Mouse (Mus musculus): ENCODE results near the gene Coro1b. TPM values are rescaled to one million over a fixed set of nuclear protein-coding genes. Genes with fewer than 3 reads are reported as not detected.

The Coro1b gene
- polyA plus RNA-seq, 1 experiment, result not detected

- Histone ChIP-seq H3K4me3 (ENCODE audit: insufficient read depth, low read depth, low read length) (peak within 1 kb of the TSS; percentile 63), H3K4me1 (ENCODE audit: control insufficient read depth, insufficient read depth, low read length) (peaks cover 8% of the 10 kb centered on the region), H3K27ac (ENCODE audit: insufficient read depth, low read depth, low read length) (peak within 1 kb of the TSS; percentile 85)
- TF ChIP-seq POLR2A (IDR thresholded peaks at IDR 0.05; ENCODE audit: insufficient read depth, low read depth, low read length) (peak; percentile 54; the same call in 1 of the 2 replicates), CTCF (IDR thresholded peaks at IDR 0.05; ENCODE audit: insufficient read depth, low read depth, low read length) (no peak)
- 5% methylated on average over 42 of the region's 42 CpGs for WGBS
Measured at GRCm38 (mm10) chr19:4162646-4163542, 14.5 kb downstream of the Coro1b start, which contains the start of gene Rps6kb2. TSS of gene Rps6kb2 (minus strand) at chr19:4163354.

- H3K4me1 ChIP-seq (ENCODE audit: control insufficient read depth, insufficient read depth, low read length), result peaks cover 8% of the 10 kb centered on the region
- H3K27ac ChIP-seq (ENCODE audit: insufficient read depth, low read depth, low read length), result peak overlapping the region; percentile 85
- WGBS, result 24% methylated on average over 4 of the region's 4 CpGs
- peak overlapping the region; percentile 63 for H3K4me3 ChIP-seq (ENCODE audit: insufficient read depth, low read depth, low read length)
- TF ChIP-seq CTCF (IDR thresholded peaks at IDR 0.05; ENCODE audit: insufficient read depth, low read depth, low read length) (no peak), POLR2A (IDR thresholded peaks at IDR 0.05; ENCODE audit: insufficient read depth, low read depth, low read length) (no peak)
Measured at GRCm38 (mm10) chr19:4163543-4163887, 15.1 kb downstream of the Coro1b start.

- WGBS, result 82% methylated on average over 3 of the region's 3 CpGs
- Histone ChIP-seq H3K4me1 (ENCODE audit: control insufficient read depth, insufficient read depth, low read length) (peaks cover 8% of the 10 kb centered on the region), H3K4me3 (ENCODE audit: insufficient read depth, low read depth, low read length) (no peak overlapping the region), H3K27ac (ENCODE audit: insufficient read depth, low read depth, low read length) (no peak overlapping the region)
- TF ChIP-seq CTCF (IDR thresholded peaks at IDR 0.05; ENCODE audit: insufficient read depth, low read depth, low read length) (no peak), POLR2A (IDR thresholded peaks at IDR 0.05; ENCODE audit: insufficient read depth, low read depth, low read length) (no peak)
Measured at GRCm38 (mm10) chr19:4164100-4164499, 15.7 kb downstream of the Coro1b start.

GRCm38 (mm10) chr19:4164721-4165120 lies 16.3 kb downstream of the Coro1b start:
- Histone ChIP-seq H3K4me3 (ENCODE audit: insufficient read depth, low read depth, low read length) (no peak overlapping the region), H3K4me1 (ENCODE audit: control insufficient read depth, insufficient read depth, low read length) (peaks cover 10% of the 10 kb centered on the region), H3K27ac (ENCODE audit: insufficient read depth, low read depth, low read length) (no peak overlapping the region)
- no peak for TF ChIP-seq CTCF (IDR thresholded peaks at IDR 0.05; ENCODE audit: insufficient read depth, low read depth, low read length)
- TF ChIP-seq POLR2A (IDR thresholded peaks at IDR 0.05; ENCODE audit: insufficient read depth, low read depth, low read length), result no peak
- WGBS, result 72% methylated on average over 2 of the region's 2 CpGs

GRCm38 (mm10) chr19:4166678-4167476 lies 18.5 kb downstream of the Coro1b start:
- TF ChIP-seq POLR2A (IDR thresholded peaks at IDR 0.05; ENCODE audit: insufficient read depth, low read depth, low read length) (no peak), CTCF (IDR thresholded peaks at IDR 0.05; ENCODE audit: insufficient read depth, low read depth, low read length) (no peak)
- no peak overlapping the region for H3K27ac ChIP-seq (ENCODE audit: insufficient read depth, low read depth, low read length)
- WGBS, result 79% methylated on average over 9 of the region's 9 CpGs
- H3K4me1 ChIP-seq (ENCODE audit: control insufficient read depth, insufficient read depth, low read length), result peaks cover 16% of the 10 kb centered on the region
- no peak overlapping the region for H3K4me3 ChIP-seq (ENCODE audit: insufficient read depth, low read depth, low read length)

GRCm38 (mm10) chr19:4169378-4169784 lies 21.0 kb downstream of the Coro1b start:
- TF ChIP-seq POLR2A (IDR thresholded peaks at IDR 0.05; ENCODE audit: insufficient read depth, low read depth, low read length) (peak; percentile 90), CTCF (IDR thresholded peaks at IDR 0.05; ENCODE audit: insufficient read depth, low read depth, low read length) (peak; percentile 76)
- H3K4me3 ChIP-seq (ENCODE audit: insufficient read depth, low read depth, low read length), result peak overlapping the region; percentile 67
- peak overlapping the region; percentile 88 for H3K27ac ChIP-seq (ENCODE audit: insufficient read depth, low read depth, low read length)
- H3K4me1 ChIP-seq (ENCODE audit: control insufficient read depth, insufficient read depth, low read length), result peaks cover 7% of the 10 kb centered on the region
- under 1% methylated on average over 43 of the region's 43 CpGs for WGBS

- WGBS, result 4% methylated on average over 27 of the region's 27 CpGs
- H3K27ac ChIP-seq (ENCODE audit: insufficient read depth, low read depth, low read length), result peak overlapping the region; percentile 88
- peak overlapping the region; percentile 67 for H3K4me3 ChIP-seq (ENCODE audit: insufficient read depth, low read depth, low read length)
- H3K4me1 ChIP-seq (ENCODE audit: control insufficient read depth, insufficient read depth, low read length), result peaks cover 7% of the 10 kb centered on the region
- TF ChIP-seq CTCF (IDR thresholded peaks at IDR 0.05; ENCODE audit: insufficient read depth, low read depth, low read length), result no peak; the same call in 1 of the 2 replicates
- TF ChIP-seq POLR2A (IDR thresholded peaks at IDR 0.05; ENCODE audit: insufficient read depth, low read depth, low read length), result no peak
Measured at GRCm38 (mm10) chr19:4169810-4170209, 21.4 kb downstream of the Coro1b start.

GRCm38 (mm10) chr19:4170723-4171392 lies 22.4 kb downstream of the Coro1b start:
- no peak overlapping the region for H3K4me3 ChIP-seq (ENCODE audit: insufficient read depth, low read depth, low read length)
- no peak overlapping the region for H3K27ac ChIP-seq (ENCODE audit: insufficient read depth, low read depth, low read length)
- no peak for TF ChIP-seq POLR2A (IDR thresholded peaks at IDR 0.05; ENCODE audit: insufficient read depth, low read depth, low read length)
- TF ChIP-seq CTCF (IDR thresholded peaks at IDR 0.05; ENCODE audit: insufficient read depth, low read depth, low read length), result no peak
- peaks cover 15% of the 10 kb centered on the region for H3K4me1 ChIP-seq (ENCODE audit: control insufficient read depth, insufficient read depth, low read length)
- WGBS, result 94% methylated on average over 10 of the region's 10 CpGs

Data from olfactory bulb, adult 2 months (tissue).